In the genomic region with DNA sequence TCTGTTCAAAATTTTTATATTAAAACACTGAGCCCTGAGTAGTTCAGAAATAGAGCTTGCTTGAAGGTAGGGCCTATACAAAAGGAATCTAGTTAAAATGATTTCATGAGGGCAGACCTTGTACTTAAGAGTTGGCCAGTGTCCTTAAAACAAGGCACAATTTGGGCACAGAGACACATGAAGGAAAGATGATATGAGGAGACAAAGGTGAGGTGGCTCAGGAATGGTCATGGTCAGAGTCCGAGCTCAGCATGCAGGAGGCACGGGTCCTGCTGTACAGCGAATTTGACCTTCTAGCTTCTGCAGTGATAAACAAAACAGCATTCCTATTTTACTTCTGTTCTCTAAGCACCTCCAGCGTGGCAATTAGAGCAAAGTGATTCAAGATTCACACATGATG, we compare ENCODE assay signal across 34 mouse cellular contexts.
"Had no signal": no experiment of that assay in that cellular context is flagged by ENCODE, and none has a peak within 500 bp of the region (broad histone marks: within the 10 kb centered on the region; RNA-seq: fewer than 3 reads in every experiment).

No protein-coding gene starts in this region.

- H3K4me2 ChIP-seq: heart, embryonic 11.5 days; heart, embryonic 12.5 days; heart, embryonic 13.5 days; heart, embryonic 15.5 days; hindbrain, embryonic 12.5 days; hindbrain, embryonic 13.5 days; hindbrain, embryonic 14.5 days; hindbrain, embryonic 15.5 days; intestine, embryonic 15.5 days; kidney, embryonic 15.5 days had no signal

- DNase-seq: heart, postnatal 10 days; heart, postnatal 14 days; heart, postnatal 36 days; heart, postnatal 4 days; kidney, adult 11 months; kidney, adult 18-20 months; kidney, adult 2 months; kidney, adult 8-10 months; kidney, adult 9 months; kidney, postnatal 10 days; kidney, postnatal 14 days; kidney, postnatal 25 days; kidney, postnatal 4 days; layer of hippocampus, adult 9-11 months; layer of hippocampus, postnatal 36 days had no signal

- ATAC-seq: hindbrain, embryonic 16.5 days; hindbrain, postnatal 0 days; inflammation-experienced regulatory T-cells, adult 6 months; intestine, embryonic 15.5 days; intestine, embryonic 16.5 days; intestine, postnatal 0 days had no signal

- H3K4me3 ChIP-seq: heart, embryonic 10.5 days; heart, embryonic 12.5 days; heart, embryonic 13.5 days; heart, embryonic 15.5 days; hindbrain, embryonic 10.5 days; hindbrain, embryonic 12.5 days; hindbrain, embryonic 13.5 days; hindbrain, embryonic 15.5 days; intestine, embryonic 15.5 days; kidney, embryonic 15.5 days; layer of hippocampus, adult 2 months had no signal

- H3K36me3 ChIP-seq: heart, embryonic 10.5 days; heart, embryonic 12.5 days; heart, embryonic 13.5 days; heart, embryonic 15.5 days; hindbrain, embryonic 10.5 days; hindbrain, embryonic 12.5 days; hindbrain, embryonic 13.5 days; hindbrain, embryonic 15.5 days; intestine, embryonic 15.5 days; kidney, embryonic 15.5 days had no signal

- H3K27ac ChIP-seq: heart, embryonic 10.5 days; heart, embryonic 13.5 days; heart, embryonic 15.5 days; hindbrain, embryonic 10.5 days; hindbrain, embryonic 12.5 days; hindbrain, embryonic 13.5 days; hindbrain, embryonic 14.5 days; hindbrain, embryonic 15.5 days; hindbrain, postnatal 0 days; intestine, embryonic 15.5 days; kidney, embryonic 15.5 days; kidney, postnatal 0 days; layer of hippocampus, adult 2 months had no signal

- H3K4me1 ChIP-seq: hindbrain, embryonic 13.5 days; hindbrain, embryonic 15.5 days had no signal

- H3K27me3 ChIP-seq: heart, embryonic 12.5 days; heart, embryonic 13.5 days; heart, embryonic 15.5 days; hindbrain, embryonic 12.5 days; hindbrain, embryonic 13.5 days; hindbrain, embryonic 15.5 days; intestine, embryonic 15.5 days; kidney, embryonic 15.5 days had no signal

- H3K9ac ChIP-seq: heart, embryonic 12.5 days; heart, embryonic 13.5 days; heart, embryonic 15.5 days; hindbrain, embryonic 12.5 days; hindbrain, embryonic 13.5 days; hindbrain, embryonic 14.5 days; hindbrain, embryonic 15.5 days; intestine, embryonic 15.5 days; kidney, embryonic 15.5 days had no signal

- H3K9me3 ChIP-seq: heart, embryonic 10.5 days; heart, embryonic 12.5 days; heart, embryonic 13.5 days; heart, embryonic 15.5 days; hindbrain, embryonic 10.5 days; hindbrain, embryonic 12.5 days; hindbrain, embryonic 13.5 days; hindbrain, embryonic 15.5 days; intestine, embryonic 15.5 days; kidney, embryonic 15.5 days had no signal
